Comparison of ENCODE assay signal across 16 mouse cellular contexts in the genomic region with DNA sequence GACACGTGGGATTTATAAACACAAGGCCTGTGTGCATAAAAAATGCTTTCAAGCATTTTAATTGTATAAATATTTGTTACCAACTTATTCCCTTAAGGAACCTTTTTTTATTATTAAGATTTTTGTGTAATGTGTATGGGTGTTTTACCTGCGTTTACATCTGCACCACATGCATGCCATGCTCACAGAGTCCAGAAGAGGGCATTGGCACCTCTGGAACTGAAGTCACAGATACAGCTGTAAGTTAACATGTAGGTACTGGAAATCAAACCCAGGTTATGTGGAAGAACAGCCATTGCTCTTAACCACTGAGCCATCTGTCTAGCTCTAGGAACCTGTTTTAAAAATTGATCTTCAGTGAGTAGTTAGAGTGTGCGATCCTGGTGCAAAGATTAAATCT.
DNase-seq lines count a peak whose midpoint lies in the region; ATAC-seq and TF ChIP-seq lines count a peak whose summit lies in the region.
"Had no signal": no experiment of that assay in that cellular context is flagged by ENCODE, and none has a peak within 500 bp of the region (broad histone marks: within the 10 kb centered on the region; RNA-seq: fewer than 3 reads in every experiment).

No protein-coding gene starts in this region.

- no peak overlapping the region for H3K4me3 ChIP-seq in heart, embryonic 11.5 days (ENCODE audit: low read depth, low read length)
- H3K4me3 ChIP-seq in lung, embryonic 14.5 days (ENCODE audit: low read depth, low read length), result no peak overlapping the region
- H3K4me3 ChIP-seq in bone marrow, adult 2 months (replicated peaks; ENCODE audit: control insufficient read depth, low read depth, low read length), result no peak overlapping the region
- H3K4me3 ChIP-seq: embryonic facial prominence, embryonic 13.5 days; neural tube, embryonic 13.5 days had no signal

- no peaks in the 10 kb centered on the region for H3K4me1 ChIP-seq in heart, embryonic 11.5 days (ENCODE audit: control insufficient read depth, insufficient read depth, low read length)
- no peaks in the 10 kb centered on the region for H3K4me1 ChIP-seq in lung, embryonic 14.5 days (ENCODE audit: insufficient read depth)
- H3K4me1 ChIP-seq in bone marrow, adult 2 months (ENCODE audit: control insufficient read depth, insufficient read depth, low read length), result no peaks in the 10 kb centered on the region; the same call in 1 of the 2 replicates
- H3K4me1 ChIP-seq: neural tube, embryonic 13.5 days had no signal

- no peak overlapping the region for H3K9ac ChIP-seq in heart, embryonic 11.5 days (ENCODE audit: low read depth, low read length)
- H3K9ac ChIP-seq in lung, embryonic 14.5 days, result no peak overlapping the region
- H3K9ac ChIP-seq: embryonic facial prominence, embryonic 13.5 days; neural tube, embryonic 13.5 days had no signal

- no peaks in the 10 kb centered on the region for H3K27me3 ChIP-seq in heart, embryonic 11.5 days (ENCODE audit: control insufficient read depth, insufficient read depth, low read length)
- H3K27me3 ChIP-seq in lung, embryonic 14.5 days (ENCODE audit: insufficient read depth, low read length), result no peaks in the 10 kb centered on the region
- H3K27me3 ChIP-seq: embryonic facial prominence, embryonic 13.5 days; neural tube, embryonic 13.5 days had no signal

- H3K27ac ChIP-seq in heart, embryonic 11.5 days (ENCODE audit: low read depth, low read length), result no peak overlapping the region
- no peak overlapping the region for H3K27ac ChIP-seq in lung, embryonic 14.5 days (ENCODE audit: low read depth)
- no peak overlapping the region for H3K27ac ChIP-seq in bone marrow, adult 2 months (ENCODE audit: control insufficient read depth, insufficient read depth, low read depth, low read length, poor library complexity)
- H3K27ac ChIP-seq: embryonic facial prominence, embryonic 13.5 days; neural tube, embryonic 13.5 days had no signal

- WGBS in heart, embryonic 11.5 days (ENCODE audit: insufficient replicate concordance), result 81% methylated on average over 3 of the region's 3 CpGs
- WGBS in lung, embryonic 14.5 days, result 90% methylated on average over 3 of the region's 3 CpGs
- 86% methylated on average over 3 of the region's 3 CpGs for WGBS in bone marrow, adult 2 months

- peak; percentile 74 for DNase-seq in heart, adult 11 months
- no peak for DNase-seq in lung, embryonic 14.5 days
- no peak for DNase-seq in lung, postnatal 14 days
- DNase-seq in thymus, postnatal 36 days, result peak; percentile 23 to 27
- no peak for DNase-seq in retina, postnatal 1 day
- DNase-seq in cerebellum, adult 9-11 months, result no peak
- DNase-seq: cerebellum, postnatal 14 days; heart, postnatal 10 days; kidney, postnatal 14 days; lung, adult 18-20 months; midbrain, embryonic 14.5 days had no signal

- no peak for TF ChIP-seq POLR2A in bone marrow, adult 2 months (IDR thresholded peaks at IDR 0.05; ENCODE audit: borderline replicate concordance, control insufficient read depth, low read depth, low read length)

- H3K9me3 ChIP-seq in heart, embryonic 11.5 days (replicated peaks; ENCODE audit: control insufficient read depth, low read length), result no peaks in the 10 kb centered on the region
- H3K9me3 ChIP-seq in lung, embryonic 14.5 days (ENCODE audit: low read depth, low read length), result no peaks in the 10 kb centered on the region
- H3K9me3 ChIP-seq: embryonic facial prominence, embryonic 13.5 days; neural tube, embryonic 13.5 days had no signal

- peak; percentile 27 for TF ChIP-seq CTCF in lung, embryonic 14.5 days (IDR thresholded peaks at IDR 0.05; ENCODE audit: low read depth)
- TF ChIP-seq CTCF in bone marrow, adult 2 months (IDR thresholded peaks at IDR 0.05; ENCODE audit: control insufficient read depth, insufficient read depth, low read length), result peak; percentile 35; the same call in 1 of the 2 replicates

- no peak overlapping the region for H3K4me2 ChIP-seq in heart, embryonic 11.5 days
- H3K4me2 ChIP-seq in lung, embryonic 14.5 days, result no peak overlapping the region
- H3K4me2 ChIP-seq: embryonic facial prominence, embryonic 13.5 days; neural tube, embryonic 13.5 days had no signal

- ATAC-seq in heart, embryonic 11.5 days (replicated peaks; ENCODE audit: insufficient number of reproducible peaks, low FRiP score, low TSS enrichment), result no peak
- ATAC-seq in lung, embryonic 14.5 days (ENCODE audit: insufficient read depth), result no peak
- ATAC-seq: forebrain, embryonic 16.5 days had no signal

- H3K36me3 ChIP-seq in heart, embryonic 11.5 days (ENCODE audit: control insufficient read depth, insufficient read depth, low read length), result peaks cover 13% of the 10 kb centered on the region
- H3K36me3 ChIP-seq in lung, embryonic 14.5 days (ENCODE audit: insufficient read depth), result peaks cover 24% of the 10 kb centered on the region

Comparison
In these comparisons a context has a peak if more than half of its experiments do, and no peak if none do; other contexts are left out.
1. DNase-seq: peak in heart, adult 11 months (single experiment) and thymus, postnatal 36 days (2 of 2); none in lung, embryonic 14.5 days (single experiment), lung, postnatal 14 days (single experiment), retina, postnatal 1 day (single experiment) and cerebellum, adult 9-11 months (single experiment).